Mouse (Mus musculus): ENCODE results near the gene Hspbap1. TPM values are rescaled to one million over a fixed set of nuclear protein-coding genes. Genes with fewer than 3 reads are reported as not detected.

The Hspbap1 gene
- total and polyA plus RNA-seq, 3 experiments: 13.6 to 15.9 (median 15.3) TPM

DNA sequence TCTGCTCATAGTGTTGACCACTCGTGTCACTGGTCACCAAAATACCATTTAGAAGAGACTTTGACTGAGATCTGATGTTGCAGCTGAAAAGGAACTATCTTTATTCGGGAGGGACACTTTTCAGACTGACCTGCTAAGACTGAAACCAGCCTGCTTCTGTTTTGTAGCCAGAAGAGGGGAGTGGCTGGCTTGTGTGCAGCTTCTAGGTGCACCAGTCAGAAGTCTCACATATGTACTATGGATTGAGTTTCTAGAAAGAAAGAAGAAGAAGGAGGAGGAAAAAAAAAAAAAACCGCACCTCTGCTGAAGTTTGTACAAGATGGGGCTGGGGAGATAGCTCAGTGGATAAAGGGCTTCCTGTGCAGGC is 13.0 kb downstream of the Hspbap1 start:
- H3K4me1 ChIP-seq (ENCODE audit: control insufficient read depth in 1 of 2, insufficient read depth in 2 of 2): peaks cover 7 to 20% of the 10 kb centered on the region in 2 experiments; a peak in 3 of 4 replicates
- H3K27me3 ChIP-seq (replicated peaks): no peaks in the 10 kb centered on the region
- dilution Hi-C loops (cut with MboI; ENCODE audit: extremely low pct_ligation_motif_present, extremely low pct_unique_long_range_greater_than_20kb, low sequenced_read_pairs) (no loop called here), in situ Hi-C loops (cut with MboI; ENCODE audit: low pct_ligation_motif_present, low pct_unique_long_range_greater_than_20kb, low sequenced_read_pairs) (no loop called here)
- H3K79me2 ChIP-seq (replicated peaks; ENCODE audit: control insufficient read depth, extremely low read depth, insufficient read depth, poor library complexity, severe bottlenecking): no peaks in the 10 kb centered on the region
- TF ChIP-seq TCF12 (IDR thresholded peaks at IDR 0.05; ENCODE audit: low read depth, low read length) (no peak), ZC3H11A (IDR thresholded peaks at IDR 0.05; ENCODE audit: low read depth, low read length) (no peak), MYC (IDR thresholded peaks at IDR 0.05; ENCODE audit: low read depth, low read length) (no peak), IRF4 (IDR thresholded peaks at IDR 0.05; ENCODE audit: low read depth, low read length) (no peak), CHD1 (IDR thresholded peaks at IDR 0.05; ENCODE audit: low read depth, low read length) (no peak), CHD2 (IDR thresholded peaks at IDR 0.05; ENCODE audit: low read length) (no peak), MEF2A (IDR thresholded peaks at IDR 0.05; ENCODE audit: borderline replicate concordance, low read depth, low read length) (no peak), USF1 (IDR thresholded peaks at IDR 0.05; ENCODE audit: low read depth, low read length) (no peak), PAX5 (IDR thresholded peaks at IDR 0.05; ENCODE audit: low read length) (no peak), KAT2A (IDR thresholded peaks at IDR 0.05; ENCODE audit: insufficient replicate concordance, low read length) (no peak), SMC3 (IDR thresholded peaks at IDR 0.05; ENCODE audit: low read depth, low read length) (no peak), MXI1 (IDR thresholded peaks at IDR 0.05; ENCODE audit: low read depth, low read length) (no peak), JUN (IDR thresholded peaks at IDR 0.05; ENCODE audit: insufficient read depth, low read depth, low read length) (no peak), TBP (conservative IDR thresholded peaks at IDR 0.05; ENCODE audit: low read depth, low read length) (no peak), CTCF (conservative IDR thresholded peaks at IDR 0.05 in 1 of 2, IDR thresholded peaks at IDR 0.05 in 1 of 2; ENCODE audit: low read depth in 2 of 2, low read length in 2 of 2) (no peak), ZKSCAN1 (IDR thresholded peaks at IDR 0.05; ENCODE audit: borderline replicate concordance, low read depth, low read length) (no peak), JUND (conservative IDR thresholded peaks at IDR 0.05; ENCODE audit: low read depth, low read length) (no peak), MAX (IDR thresholded peaks at IDR 0.05; ENCODE audit: low read length) (no peak), UBTF (IDR thresholded peaks at IDR 0.05; ENCODE audit: low read depth, low read length) (no peak)
- no peak overlapping the region for H3K27ac ChIP-seq (ENCODE audit: insufficient read depth, low read depth)
- H3K9ac ChIP-seq (ENCODE audit: insufficient read depth, low read depth): no peak overlapping the region
- H3K9me3 ChIP-seq (replicated peaks; ENCODE audit: low read length): no peaks in the 10 kb centered on the region
- H3K36me3 ChIP-seq (replicated peaks in 1 of 2; ENCODE audit: control insufficient read depth in 1 of 2, insufficient read depth in 1 of 2, low read length in 1 of 2): peaks cover 8 to 26% of the 10 kb centered on the region in 2 experiments
- no peak overlapping the region for H3K4me2 ChIP-seq (ENCODE audit: insufficient read depth, low read depth, poor library complexity, severe bottlenecking)
- no peak for DNase-seq (ENCODE audit: extremely low read depth)
- no peak overlapping the region for H3K4me3 ChIP-seq (replicated peaks in 1 of 3; ENCODE audit: low read depth in 2 of 3, low read length in 2 of 3, poor library complexity in 1 of 3)

DNA sequence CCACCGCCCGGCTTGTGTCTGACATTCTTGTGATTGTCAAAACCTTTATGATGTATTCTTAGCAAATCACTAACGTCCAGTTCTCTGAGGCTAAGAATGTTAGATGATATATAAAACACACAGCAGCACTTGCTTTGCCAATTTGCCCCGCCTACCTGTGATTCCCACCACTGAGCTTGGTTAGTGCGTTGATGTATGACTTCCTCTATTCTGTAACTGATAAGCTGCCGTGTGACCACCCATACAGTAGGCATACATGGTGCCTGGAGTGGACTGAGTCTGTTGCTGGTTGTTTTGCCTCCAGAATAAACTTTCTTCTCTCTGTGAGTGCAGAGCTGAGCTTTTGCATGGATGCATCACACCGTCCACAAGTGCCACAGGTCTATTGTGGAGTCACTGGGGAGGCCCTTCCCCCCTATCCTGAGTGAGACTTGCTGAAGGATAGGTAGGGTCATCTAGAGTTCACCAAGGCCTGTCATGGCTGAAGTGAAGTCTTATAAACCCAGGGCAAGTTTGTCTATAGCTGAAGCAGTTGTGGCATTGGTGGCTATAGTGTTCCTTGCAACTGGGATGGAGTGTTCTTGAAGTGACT is 14.1 kb downstream of the Hspbap1 start:
- TF ChIP-seq ZNF384 (IDR thresholded peaks at IDR 0.05; ENCODE audit: low read depth, low read length) (no peak), CTCF (conservative IDR thresholded peaks at IDR 0.05 in 1 of 2, IDR thresholded peaks at IDR 0.05 in 1 of 2; ENCODE audit: low read depth in 2 of 2, low read length in 2 of 2) (no peak), MAFK (IDR thresholded peaks at IDR 0.05; ENCODE audit: insufficient replicate concordance, low read length) (no peak), MYC (IDR thresholded peaks at IDR 0.05; ENCODE audit: low read depth, low read length) (no peak), TBP (conservative IDR thresholded peaks at IDR 0.05; ENCODE audit: low read depth, low read length) (no peak), SMC3 (IDR thresholded peaks at IDR 0.05; ENCODE audit: low read depth, low read length) (no peak), RAD21 (IDR thresholded peaks at IDR 0.05; ENCODE audit: low read depth, low read length) (no peak), PAX5 (IDR thresholded peaks at IDR 0.05; ENCODE audit: low read length) (no peak), E2F4 (IDR thresholded peaks at IDR 0.05; ENCODE audit: insufficient replicate concordance, low read depth, low read length) (no peak), TCF12 (IDR thresholded peaks at IDR 0.05; ENCODE audit: low read depth, low read length) (no peak)
- no peak overlapping the region for H3K27ac ChIP-seq (ENCODE audit: insufficient read depth, low read depth)
- no peak for DNase-seq (ENCODE audit: extremely low read depth)
- no peak overlapping the region for H3K4me3 ChIP-seq (replicated peaks in 1 of 3; ENCODE audit: low read depth in 2 of 3, low read length in 2 of 3, poor library complexity in 1 of 3)
- no peaks in the 10 kb centered on the region for H3K27me3 ChIP-seq (replicated peaks)
- dilution Hi-C loops (cut with MboI; ENCODE audit: extremely low pct_ligation_motif_present, extremely low pct_unique_long_range_greater_than_20kb, low sequenced_read_pairs) (no loop called here), in situ Hi-C loops (cut with MboI; ENCODE audit: low pct_ligation_motif_present, low pct_unique_long_range_greater_than_20kb, low sequenced_read_pairs) (no loop called here)
- no peaks in the 10 kb centered on the region for H3K79me2 ChIP-seq (replicated peaks; ENCODE audit: control insufficient read depth, extremely low read depth, insufficient read depth, poor library complexity, severe bottlenecking)
- H3K9ac ChIP-seq (ENCODE audit: insufficient read depth, low read depth): no peak overlapping the region
- peaks cover 8 to 35% of the 10 kb centered on the region in 2 experiments for H3K36me3 ChIP-seq (replicated peaks in 1 of 2; ENCODE audit: control insufficient read depth in 1 of 2, insufficient read depth in 1 of 2, low read length in 1 of 2)
- H3K4me1 ChIP-seq (ENCODE audit: control insufficient read depth in 1 of 2, insufficient read depth in 2 of 2): peaks cover 7 to 20% of the 10 kb centered on the region in 2 experiments; a peak in 3 of 4 replicates
- H3K4me2 ChIP-seq (ENCODE audit: insufficient read depth, low read depth, poor library complexity, severe bottlenecking): no peak overlapping the region
- H3K9me3 ChIP-seq (replicated peaks; ENCODE audit: low read length): no peaks in the 10 kb centered on the region

Measured in CH12.LX (cell line).